Mouse (Mus musculus): Measurements from ENCODE around the gene Uck1.

DNA sequence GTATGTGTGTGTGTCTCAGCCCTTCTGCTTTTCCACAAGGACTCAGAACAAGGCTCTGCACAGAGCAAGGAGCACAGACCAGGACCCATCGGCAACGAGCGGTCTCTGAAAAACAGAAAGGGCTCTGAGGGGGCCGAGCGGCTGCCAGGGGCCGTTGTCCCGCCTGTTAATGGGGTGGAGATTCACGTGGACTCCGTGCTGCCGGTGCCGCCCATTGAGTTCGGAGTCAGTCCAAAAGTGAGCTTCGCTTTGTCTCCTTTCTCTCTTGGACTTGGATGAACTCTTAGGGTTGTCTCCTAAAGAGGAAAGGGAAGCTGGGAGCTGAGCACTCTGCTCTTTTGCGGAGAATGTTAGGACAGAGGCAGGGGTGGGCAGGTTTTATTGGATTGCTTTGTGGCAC lies 40.5 kb downstream of the Uck1 start:
- no peak for TF ChIP-seq CTCF (IDR thresholded peaks at IDR 0.05; ENCODE audit: low read depth, low read length)
- TF ChIP-seq TAL1 (conservative IDR thresholded peaks at IDR 0.05; ENCODE audit: low read depth, low read length), result no peak
- no peak for TF ChIP-seq POLR2AphosphoS5 (IDR thresholded peaks at IDR 0.05; ENCODE audit: insufficient replicate concordance, low read depth, low read length)
- TF ChIP-seq GATA1 (IDR thresholded peaks at IDR 0.05; ENCODE audit: borderline replicate concordance, low read length), result no peak
- no peak for TF ChIP-seq GATA2 (IDR thresholded peaks at IDR 0.05; ENCODE audit: borderline replicate concordance, low read depth, low read length)
